Mouse (Mus musculus) myocyte (in vitro differentiated cells): ENCODE results near the gene Slf1. TPM values are rescaled to one million over a fixed set of nuclear protein-coding genes. Genes with fewer than 3 reads are reported as not detected.

ENCODE experiments used
- H3K27me3 ChIP-seq: one replicate; pipeline ENCODE4 v1.6.1; 2011; ENCODE audit not compliant: control insufficient read depth, insufficient read depth, insufficient read length
- H3K36me3 ChIP-seq: one replicate; pipeline ENCODE4 v1.6.1; 2011; ENCODE audit not compliant: control insufficient read depth, insufficient read depth
- H3K4me2 ChIP-seq: one replicate; pipeline ENCODE4 v1.6.1; 2011; ENCODE audit warnings: low read depth, control low read depth
- H3K4me3 ChIP-seq: one replicate; pipeline ENCODE4 v1.5.1; 2011; ENCODE audit warnings: mild to moderate bottlenecking, control low read depth, moderate library complexity
- H3K79me2 ChIP-seq: one replicate; pipeline ENCODE4 v1.6.1; 2011; ENCODE audit not compliant: control insufficient read depth, insufficient read depth
- H3ac ChIP-seq: one replicate; pipeline ENCODE4 v1.6.1; 2011; ENCODE audit not compliant: control insufficient read depth, insufficient read length
- CEBPB ChIP-seq: IDR thresholded peaks from 2 replicates; pipeline ENCODE4 v1.6.1; 2011; ENCODE audit warnings: mild to moderate bottlenecking, moderate library complexity; ENCODE audit not compliant: poor library complexity, insufficient read depth, severe bottlenecking
- E2F4 ChIP-seq: IDR thresholded peaks from one replicate; pipeline ENCODE4 v1.6.1; 2011; ENCODE audit warnings: mild to moderate bottlenecking, control low read depth, moderate library complexity; ENCODE audit not compliant: insufficient read depth
- MAX ChIP-seq: IDR thresholded peaks from one replicate; pipeline ENCODE4 v1.6.1; 2011; ENCODE audit warnings: low read depth, mild to moderate bottlenecking, control low read depth
- MYOD1 ChIP-seq, 3 experiments: IDR thresholded peaks; one replicate each; pipeline ENCODE4 v1.6.1; 2011; ENCODE audit warnings: control low read depth in 2 of 3, low read depth in 2 of 3, mild to moderate bottlenecking in 2 of 3, moderate library complexity in 1 of 3; ENCODE audit not compliant: insufficient read length in 2 of 3, control insufficient read depth in 1 of 3
- MYOG ChIP-seq, 3 experiments: IDR thresholded peaks; one replicate each; pipeline ENCODE4 v1.6.1; 2011; ENCODE audit warnings: control low read depth in 2 of 3, low read depth in 2 of 3, mild to moderate bottlenecking in 2 of 3; ENCODE audit not compliant: insufficient read length in 2 of 3, control insufficient read depth in 1 of 3, insufficient read depth in 1 of 3
- POLR2A ChIP-seq: IDR thresholded peaks from one replicate; pipeline ENCODE4 v1.6.1; 2011; ENCODE audit warnings: low read depth, mild to moderate bottlenecking, control low read depth, moderate library complexity; ENCODE audit not compliant: insufficient read length
- POLR2AphosphoS2 ChIP-seq: IDR thresholded peaks from one replicate; pipeline ENCODE4 v1.6.1; 2011; ENCODE audit warnings: low read depth, control low read depth; ENCODE audit not compliant: insufficient read length
- REST ChIP-seq: IDR thresholded peaks from one replicate; pipeline ENCODE4 v1.6.1; 2011; ENCODE audit warnings: mild to moderate bottlenecking, control low read depth, moderate library complexity; ENCODE audit not compliant: insufficient read depth, insufficient read length
- SRF ChIP-seq: IDR thresholded peaks from one replicate; pipeline ENCODE4 v1.6.1; 2011; ENCODE audit warnings: low read depth; ENCODE audit not compliant: control insufficient read depth, insufficient read length
- TCF12 ChIP-seq: IDR thresholded peaks from one replicate; pipeline ENCODE4 v1.6.1; 2011; ENCODE audit warnings: mild to moderate bottlenecking, control low read depth; ENCODE audit not compliant: poor library complexity, insufficient read depth, severe bottlenecking
- TCF3 ChIP-seq: IDR thresholded peaks from one replicate; pipeline ENCODE4 v1.6.1; 2011; ENCODE audit warnings: low read depth, control low read depth; ENCODE audit not compliant: insufficient read length
- USF1 ChIP-seq: IDR thresholded peaks from one replicate; pipeline ENCODE4 v1.6.1; 2011; ENCODE audit warnings: low read depth, mild to moderate bottlenecking, control low read depth, moderate library complexity
- polyA plus RNA-seq: library from polyadenylated mRNA; unstranded; fragments of >200 nt; fragmentation: generic; extraction: Trizol; gene quantifications from one replicate; pipeline ENCODE4 v1.2.1, GENCODE M21; 2012; ENCODE audit warnings: missing spikeins

Slf1 gene
- polyA plus RNA-seq, 1 experiment, result 3.2 TPM

DNA sequence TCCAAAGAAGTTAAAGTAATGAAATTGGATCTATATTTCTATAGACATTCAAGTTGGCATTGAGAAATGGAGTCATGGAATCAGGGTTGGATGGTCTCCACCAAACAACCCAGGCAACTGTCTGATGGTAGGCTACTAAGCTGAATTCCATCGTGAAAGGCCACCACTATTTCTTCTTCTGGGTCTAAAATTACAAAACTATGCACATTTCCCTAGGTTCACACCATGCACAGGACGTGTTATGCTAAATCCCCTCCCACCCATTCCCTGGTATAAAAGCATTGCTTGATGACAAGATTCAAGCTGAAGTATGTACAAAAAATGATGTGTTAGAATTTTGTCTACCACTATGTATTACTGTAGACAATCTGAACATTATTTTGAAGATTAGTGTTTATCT is 116.4 kb downstream of the Slf1 start:
- Histone ChIP-seq H3K4me3 (no peak overlapping the region), H3ac (no peak overlapping the region), H3K4me2 (no peak overlapping the region), H3K27me3 (no peaks in the 10 kb centered on the region), H3K79me2 (no peaks in the 10 kb centered on the region), H3K36me3 (no peaks in the 10 kb centered on the region)
- no peak for TF ChIP-seq REST
- no peak for TF ChIP-seq USF1
- no peak for TF ChIP-seq MYOG (IDR thresholded peaks at IDR 0.05; ENCODE audit: control insufficient read depth in 1 of 3, insufficient read depth in 1 of 3, insufficient read length in 2 of 3, low read depth in 2 of 3)
- TF ChIP-seq SRF, result no peak
- no peak for TF ChIP-seq POLR2A
- TF ChIP-seq MAX, result no peak
- no peak for TF ChIP-seq CEBPB
- TF ChIP-seq E2F4, result no peak
- no peak for TF ChIP-seq POLR2AphosphoS2
- TF ChIP-seq TCF3, result no peak
- TF ChIP-seq MYOD1 (IDR thresholded peaks at IDR 0.05; ENCODE audit: control insufficient read depth in 1 of 3, insufficient read length in 2 of 3, low read depth in 2 of 3), result no peak
- no peak for TF ChIP-seq TCF12

DNA sequence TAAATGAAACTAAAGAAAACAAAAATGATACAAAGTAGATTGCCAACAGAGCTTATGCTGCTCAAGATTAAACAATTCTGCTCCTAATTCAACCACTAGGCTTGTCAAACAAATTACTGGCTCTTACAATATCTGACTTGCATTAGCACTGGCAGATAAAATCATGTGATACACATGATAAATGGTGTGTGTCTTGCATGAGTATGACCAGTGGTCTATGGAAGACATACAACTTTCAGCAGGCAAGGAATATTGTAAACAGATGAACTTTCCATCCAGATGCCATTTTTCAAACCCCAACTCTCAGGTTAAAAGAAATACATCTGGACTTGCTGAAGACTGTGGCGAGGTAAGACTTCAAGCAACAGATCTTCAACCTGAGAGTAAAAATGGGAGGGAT is 131.6 kb downstream of the Slf1 start:
- Histone ChIP-seq H3K4me2 (no peak overlapping the region), H3K79me2 (no peaks in the 10 kb centered on the region), H3K4me3 (no peak overlapping the region), H3ac (no peak overlapping the region), H3K36me3 (no peaks in the 10 kb centered on the region), H3K27me3 (no peaks in the 10 kb centered on the region)
- TF ChIP-seq POLR2AphosphoS2 (no peak), SRF (no peak), USF1 (no peak), CEBPB (no peak)

DNA sequence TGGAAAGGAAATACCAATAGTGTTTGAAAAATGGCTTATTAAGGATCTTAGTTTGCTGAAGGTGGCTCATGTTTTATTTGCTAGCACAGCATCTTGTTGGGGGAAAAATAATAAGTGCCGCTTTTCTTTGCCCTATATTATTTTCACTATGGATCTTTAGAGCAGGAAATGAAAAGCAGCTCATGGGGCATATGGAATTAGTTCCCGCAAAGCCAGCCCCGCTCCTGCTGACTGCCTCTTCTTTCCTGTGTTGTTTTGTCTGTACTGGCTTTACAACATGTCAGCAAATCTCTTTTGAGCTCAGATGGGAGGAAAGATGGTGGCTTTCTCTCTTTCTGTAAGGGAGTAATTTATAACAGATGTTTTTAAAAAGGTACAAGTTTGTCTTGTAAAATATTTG is 132.6 kb downstream of the Slf1 start:
- H3K4me3 ChIP-seq, result no peak overlapping the region
- TF ChIP-seq CEBPB (no peak), TCF3 (no peak), MYOD1 (IDR thresholded peaks at IDR 0.05; ENCODE audit: control insufficient read depth in 1 of 3, insufficient read length in 2 of 3, low read depth in 2 of 3) (no peak), REST (no peak)
- H3K4me2 ChIP-seq, result no peak overlapping the region
- H3K36me3 ChIP-seq, result no peaks in the 10 kb centered on the region
- H3K79me2 ChIP-seq, result no peaks in the 10 kb centered on the region
- no peak overlapping the region for H3ac ChIP-seq
- H3K27me3 ChIP-seq, result no peaks in the 10 kb centered on the region

Other genes starting within 250 kb of the Slf1 start
- gene 2210408I21Rik, start 67 bp upstream of the Slf1 start, polyA plus RNA-seq, result 1.7 TPM